Mouse (Mus musculus) lung, embryonic 14.5 days (tissue): ENCODE results near the gene Gm37240. TPM values are rescaled to one million over a fixed set of nuclear protein-coding genes. Genes with fewer than 3 reads are reported as not detected.

Source experiments
- ATAC-seq: fragments of 200-750 bp; cut with Nextera tagmentation; 2 replicates; pipeline ENCODE4 v1.8.0; 2017; ENCODE audit warnings: mild to moderate bottlenecking, moderate TSS enrichment, moderate library complexity; ENCODE audit not compliant: insufficient read depth
- DNase-seq: peaks from one replicate; pipeline ENCODE4 v3.0.0-alpha.2; 2015
- H3K27ac ChIP-seq: fragments of 300-500 bp; sonication (generic); 2 replicates; pipeline ENCODE4 v1.5.1; 2014; ENCODE audit warnings: low read depth, mild to moderate bottlenecking, moderate library complexity
- H3K27me3 ChIP-seq: fragments of 300-500 bp; sonication (generic); 2 replicates; pipeline ENCODE4 v1.6.1; 2014; ENCODE audit warnings: low read length, control low read depth; ENCODE audit not compliant: insufficient read depth
- H3K36me3 ChIP-seq: fragments of 300-500 bp; sonication (generic); 2 replicates; pipeline ENCODE4 v1.6.1; 2014; ENCODE audit warnings: control low read depth; ENCODE audit not compliant: insufficient read depth
- H3K4me1 ChIP-seq: fragments of 300-500 bp; sonication (generic); 2 replicates; pipeline ENCODE4 v1.6.1; 2014; ENCODE audit warnings: antibody characterized with exemption, control low read depth; ENCODE audit not compliant: insufficient read depth
- H3K4me2 ChIP-seq: fragments of 300-500 bp; sonication (generic); 2 replicates; pipeline ENCODE4 v1.6.1; 2014; ENCODE audit warnings: mild to moderate bottlenecking
- H3K4me3 ChIP-seq: fragments of 300-500 bp; sonication (generic); 2 replicates; pipeline ENCODE4 v1.5.1; 2014; ENCODE audit warnings: low read depth, low read length
- H3K9ac ChIP-seq: fragments of 300-500 bp; sonication (generic); 2 replicates; pipeline ENCODE4 v1.6.1; 2014
- H3K9me3 ChIP-seq: fragments of 300-500 bp; sonication (generic); 2 replicates; pipeline ENCODE4 v1.6.1; 2016; ENCODE audit warnings: low read depth, low read length, control low read depth
- CTCF ChIP-seq: IDR thresholded peaks from 2 replicates; pipeline ENCODE4 v1.5.1; 2016; ENCODE audit warnings: antibody characterized with exemption, low read depth
- WGBS: fragments of 180-500 bp; shearing (Covaris S2); extraction: QIAGEN DNeasy Blood & Tissue Kit; methylation state at CpG from one replicate; pipeline ENCODE4 v1.1.7; 2014; 5-methylcytosine and 5-hydroxymethylcytosine counted together
- polyA plus RNA-seq: library from polyadenylated mRNA; unstranded; fragments of >200 nt; fragmentation: Nextera tagmentation; extraction: Ambion mirVana; gene quantifications from 2 replicates; pipeline ENCODE4 v1.2.1, GENCODE M21; 2014

Gene Gm37240
- polyA plus RNA-seq, 1 experiment from 2014 or later, result 4.5 TPM

DNA sequence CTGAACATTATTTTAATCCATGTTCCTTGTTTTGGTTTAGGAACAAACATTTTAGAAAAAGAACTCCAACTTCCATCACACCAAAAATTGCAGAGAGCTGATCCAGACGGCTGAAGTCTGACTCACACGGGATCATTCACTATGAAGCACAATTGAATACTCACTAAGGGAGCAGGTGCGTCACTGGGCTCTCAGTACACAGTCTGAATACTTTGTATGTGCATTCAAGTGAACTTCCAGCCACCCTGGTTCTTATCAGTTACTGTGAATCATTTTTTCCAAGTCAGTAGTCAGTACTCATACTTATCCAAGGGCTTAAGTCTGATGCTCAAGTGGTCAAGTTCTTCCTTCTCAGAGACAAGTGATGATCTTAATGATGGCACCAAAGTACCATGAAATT is 530.9 kb downstream of the Gm37240 start:
- no peaks in the 10 kb centered on the region for H3K9me3 ChIP-seq

DNA sequence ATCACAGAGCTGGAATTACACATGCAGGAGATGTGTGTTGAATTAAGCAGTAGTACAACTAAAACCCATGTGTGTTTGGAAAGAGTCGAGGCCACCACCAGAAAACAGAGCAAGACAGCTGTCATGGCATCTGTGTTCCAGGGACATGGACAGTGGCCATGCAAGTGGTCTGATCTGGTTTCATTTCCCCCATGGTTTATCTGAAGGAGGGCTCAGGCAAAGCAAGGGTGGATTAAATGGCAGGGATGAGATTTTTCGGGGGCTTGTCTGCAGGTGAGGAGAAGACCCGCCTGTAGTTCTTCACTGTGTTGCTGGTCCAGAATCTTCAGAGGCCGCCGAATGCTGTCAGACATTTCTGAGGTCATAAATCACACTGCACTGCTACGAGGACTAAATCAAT is 539.3 kb downstream of the Gm37240 start:
- WGBS, result 32% methylated on average over 6 of the region's 6 CpGs
- no peak for DNase-seq
- ATAC-seq, result no peak
- no peak for TF ChIP-seq CTCF
- H3K9ac ChIP-seq, result no peak overlapping the region
- no peak overlapping the region for H3K27ac ChIP-seq
- no peak overlapping the region for H3K4me2 ChIP-seq
- H3K9me3 ChIP-seq, result no peaks in the 10 kb centered on the region
- 0 out of 2 replicates have a peak, but pooled peaks cover 2% of the 10 kb centered on the region for H3K4me1 ChIP-seq
- H3K4me3 ChIP-seq, result no peak overlapping the region
- H3K36me3 ChIP-seq, result no peaks in the 10 kb centered on the region
- no peaks in the 10 kb centered on the region for H3K27me3 ChIP-seq

More for the DNA sequence above, 530.9 kb downstream of the Gm37240 start:
- 78% methylated on average over 3 of the region's 3 CpGs for WGBS
- DNase-seq (no peak), ATAC-seq (no peak)
- Histone ChIP-seq H3K36me3 (no peaks in the 10 kb centered on the region), H3K9ac (no peak overlapping the region), H3K27ac (no peak overlapping the region), H3K27me3 (no peaks in the 10 kb centered on the region), H3K4me3 (no peak overlapping the region), H3K4me2 (no peak overlapping the region), H3K4me1 (no peaks in the 10 kb centered on the region)
- no peak for TF ChIP-seq CTCF

DNA sequence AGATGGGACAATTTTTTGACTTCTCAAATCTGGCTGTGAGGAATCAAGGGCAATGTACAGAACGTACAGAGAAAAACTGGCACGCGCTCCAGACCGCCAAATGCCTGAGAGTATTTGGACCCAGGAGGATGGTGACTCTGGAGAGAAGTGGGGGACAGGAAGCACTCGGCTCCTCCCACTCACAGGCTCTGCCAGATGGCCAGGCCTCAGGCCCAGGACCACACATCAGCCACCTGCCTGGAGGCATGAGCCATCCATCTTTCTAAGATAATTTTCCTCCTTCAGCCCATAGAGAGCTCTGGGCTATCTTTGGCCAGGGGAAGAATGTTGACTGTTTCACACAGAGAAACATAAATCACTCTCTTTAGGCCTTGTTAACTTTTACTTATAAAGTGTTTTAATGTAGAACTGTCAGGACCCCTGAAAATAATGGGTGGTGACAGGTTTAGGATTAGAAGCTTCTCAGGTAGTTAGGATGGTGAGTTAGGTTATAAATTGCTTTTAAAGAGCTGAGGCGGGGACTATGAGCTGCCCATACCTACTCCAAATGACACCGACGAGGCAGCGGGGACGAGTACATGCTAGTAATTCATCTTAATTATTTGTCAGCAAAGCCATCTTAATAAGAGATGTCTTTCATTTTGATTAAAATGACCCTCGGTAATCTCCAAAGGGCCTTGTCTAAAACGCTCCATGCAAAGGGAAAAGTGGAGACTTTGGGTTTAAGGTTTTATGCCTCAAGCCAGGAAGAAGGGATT is 546.0 kb downstream of the Gm37240 start:
- TF ChIP-seq CTCF, result no peak
- ATAC-seq (peak; percentile 83), DNase-seq (peak; percentile 58)
- Histone ChIP-seq H3K4me3 (no peak overlapping the region), H3K9ac (no peak overlapping the region), H3K9me3 (no peaks in the 10 kb centered on the region), H3K27ac (no peak overlapping the region), H3K36me3 (no peaks in the 10 kb centered on the region), H3K4me2 (no peak overlapping the region), H3K4me1 (0 out of 2 replicates have a peak, but pooled peaks cover 10% of the 10 kb centered on the region), H3K27me3 (no peaks in the 10 kb centered on the region)
- 46% methylated on average over 12 of the region's 12 CpGs for WGBS

DNA sequence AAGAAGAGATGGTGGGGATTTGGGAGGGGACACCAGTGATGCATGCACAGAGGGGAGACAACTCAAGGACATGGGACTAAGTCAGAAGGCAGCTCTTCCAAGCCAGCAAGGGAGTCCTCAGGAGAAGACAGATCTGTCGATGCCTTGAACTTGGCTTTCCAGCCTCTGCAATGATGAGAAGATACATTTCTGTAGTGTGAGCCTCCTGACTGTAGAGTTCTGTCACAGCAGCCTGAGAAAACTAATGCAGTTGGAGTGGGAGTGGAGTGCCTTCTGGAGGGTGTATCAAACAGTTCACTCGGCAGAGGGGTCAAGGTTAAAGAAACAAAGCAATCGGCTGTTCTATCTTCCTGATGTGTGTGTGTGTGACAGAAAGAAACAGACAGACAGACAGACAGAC is 546.8 kb downstream of the Gm37240 start:
- no peak overlapping the region for H3K4me3 ChIP-seq
- WGBS, result 11% methylated on average over 3 of the region's 3 CpGs
- H3K36me3 ChIP-seq, result no peaks in the 10 kb centered on the region
- peak; percentile 41; the same call in 1 of the 2 replicates for ATAC-seq
- H3K9ac ChIP-seq, result no peak overlapping the region
- DNase-seq, result peak; percentile 34
- H3K27ac ChIP-seq, result no peak overlapping the region
- H3K9me3 ChIP-seq, result no peaks in the 10 kb centered on the region
- no peaks in the 10 kb centered on the region for H3K27me3 ChIP-seq
- no peak for TF ChIP-seq CTCF
- no peak overlapping the region for H3K4me2 ChIP-seq
- 0 out of 2 replicates have a peak, but pooled peaks cover 8% of the 10 kb centered on the region for H3K4me1 ChIP-seq

DNA sequence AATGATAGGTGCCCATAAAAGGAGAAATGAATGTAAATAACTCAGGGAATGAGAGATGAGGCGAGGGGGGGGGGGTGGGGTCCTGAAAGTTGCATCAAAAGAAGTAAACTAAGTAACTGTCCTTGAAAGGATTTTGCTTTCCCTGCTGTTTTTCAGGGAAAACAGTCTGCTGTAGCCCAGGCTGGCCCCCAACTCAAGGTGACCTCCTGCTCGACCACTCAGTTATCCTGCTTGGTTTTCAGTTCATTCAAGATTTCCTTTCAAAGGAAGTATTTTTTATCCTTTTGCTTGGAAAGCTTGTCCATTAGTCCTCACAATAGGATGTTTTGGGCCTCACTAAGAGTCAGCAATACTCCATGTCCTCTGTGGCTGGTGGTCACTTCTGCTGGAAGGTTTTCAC is 547.4 kb downstream of the Gm37240 start:
- Histone ChIP-seq H3K27ac (no peak overlapping the region), H3K9ac (no peak overlapping the region), H3K4me1 (0 out of 2 replicates have a peak, but pooled peaks cover 8% of the 10 kb centered on the region), H3K4me3 (no peak overlapping the region), H3K36me3 (no peaks in the 10 kb centered on the region), H3K27me3 (no peaks in the 10 kb centered on the region), H3K9me3 (no peaks in the 10 kb centered on the region), H3K4me2 (no peak overlapping the region)
- 64% methylated on average over 2 of the region's 2 CpGs for whole genome bisulfite sequencing
- ATAC-seq (no peak), DNase-seq (no peak)
- no peak for TF ChIP-seq CTCF

DNA sequence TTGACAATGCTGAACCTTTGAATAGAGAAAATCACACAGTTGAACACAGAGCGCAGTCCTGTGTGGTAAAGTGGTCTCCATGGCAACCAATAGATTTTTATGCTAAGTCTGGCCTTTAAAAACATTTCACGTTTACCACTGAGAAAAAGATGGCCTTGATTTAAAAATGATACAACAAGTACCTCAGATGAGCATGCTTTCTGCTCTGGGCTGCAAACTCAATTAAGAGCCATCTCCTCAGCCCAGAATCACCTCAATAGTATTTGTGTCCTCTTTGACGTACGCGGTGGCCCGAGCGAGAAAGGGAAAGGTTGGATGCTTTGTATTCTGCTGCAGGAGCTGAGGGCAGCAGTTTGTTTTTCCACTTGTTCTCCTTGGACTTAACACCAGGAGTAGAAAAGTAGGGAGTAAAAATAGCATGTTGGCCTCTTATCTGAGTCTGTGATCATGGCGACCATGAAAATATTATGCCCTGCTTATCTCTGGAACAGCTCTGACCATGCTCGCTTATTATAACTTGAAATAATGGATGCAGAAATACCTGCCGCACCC is 548.0 kb downstream of the Gm37240 start:
- ATAC-seq (no peak), DNase-seq (no peak)
- H3K4me1 ChIP-seq, result 0 out of 2 replicates have a peak, but pooled peaks cover 8% of the 10 kb centered on the region
- H3K27ac ChIP-seq, result no peak overlapping the region
- H3K9me3 ChIP-seq, result no peaks in the 10 kb centered on the region
- H3K9ac ChIP-seq, result no peak overlapping the region
- no peaks in the 10 kb centered on the region for H3K36me3 ChIP-seq
- H3K27me3 ChIP-seq, result no peaks in the 10 kb centered on the region
- no peak overlapping the region for H3K4me3 ChIP-seq
- WGBS, result 81% methylated on average over 10 of the region's 10 CpGs
- no peak for TF ChIP-seq CTCF
- H3K4me2 ChIP-seq, result no peak overlapping the region

DNA sequence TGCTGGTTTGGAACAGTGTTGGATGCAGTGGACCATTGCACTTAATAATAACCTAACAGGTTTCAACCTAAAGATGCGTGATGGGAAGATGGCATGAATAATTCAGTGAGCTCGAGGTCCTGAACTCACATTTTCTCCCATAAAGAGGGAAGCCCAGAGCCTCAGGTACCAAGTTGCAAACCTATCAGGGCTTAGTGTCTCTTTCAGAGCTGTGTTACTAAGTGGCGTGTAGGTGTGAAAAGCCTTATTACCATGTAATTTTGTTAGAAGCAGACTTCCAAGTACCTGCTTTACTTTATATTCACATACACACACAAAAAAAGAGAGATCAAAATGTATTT is 548.6 kb downstream of the Gm37240 start:
- WGBS, result 90% methylated on average over 3 of the region's 3 CpGs
- Histone ChIP-seq H3K4me2 (no peak overlapping the region), H3K27ac (no peak overlapping the region), H3K27me3 (no peaks in the 10 kb centered on the region), H3K4me1 (0 out of 2 replicates have a peak, but pooled peaks cover 8% of the 10 kb centered on the region), H3K9me3 (no peaks in the 10 kb centered on the region), H3K9ac (no peak overlapping the region), H3K36me3 (no peaks in the 10 kb centered on the region), H3K4me3 (no peak overlapping the region)
- ATAC-seq, result no peak
- no peak for DNase-seq
- no peak for TF ChIP-seq CTCF
